Mouse (Mus musculus) ES-E14 (cell line): ENCODE data around the gene Fam240a. TPM values are rescaled to one million over a fixed set of nuclear protein-coding genes. Genes with fewer than 3 reads are reported as not detected.

Source experiments
- DNase-seq: peaks from one replicate; pipeline ENCODE4 v3.0.0-alpha.2; 2013; ENCODE audit warnings: low read depth, low spot score
- H3K27ac ChIP-seq: 2 replicates; pipeline ENCODE4 v1.5.1; 2012; ENCODE audit warnings: low read depth, mild to moderate bottlenecking, low read length, moderate library complexity, mixed read lengths; ENCODE audit not compliant: poor library complexity, insufficient read depth, severe bottlenecking
- H3K36me3 ChIP-seq: 2 replicates; pipeline ENCODE4 v1.6.1; 2012; ENCODE audit warnings: mild to moderate bottlenecking, low read length, moderate library complexity, mixed read lengths; ENCODE audit not compliant: control insufficient read depth, poor library complexity, insufficient read depth, severe bottlenecking
- H3K4me1 ChIP-seq, 2 experiments: fragments of 150-350 bp in 1 of 2; sonication (generic) in 1 of 2; 2 replicates each; pipeline ENCODE4 v1.6.1; 2012; ENCODE audit warnings: low read length in 2 of 2, mild to moderate bottlenecking in 1 of 2, mixed read lengths in 1 of 2; ENCODE audit not compliant: control insufficient read depth in 2 of 2, insufficient read depth in 2 of 2, poor library complexity in 1 of 2
- H3K4me3 ChIP-seq, 2 experiments: fragments of 150-350 bp in 1 of 2; sonication (generic) in 1 of 2; 2 replicates each; pipeline ENCODE4 v1.5.1; 2012; ENCODE audit warnings: low read length in 2 of 2, low read depth in 1 of 2, mild to moderate bottlenecking in 1 of 2, mixed read lengths in 1 of 2; ENCODE audit not compliant: insufficient read depth in 1 of 2, poor library complexity in 1 of 2, severe bottlenecking in 1 of 2
- H3K9ac ChIP-seq: 2 replicates; pipeline ENCODE4 v1.6.1; 2012; ENCODE audit warnings: low read depth, mild to moderate bottlenecking, low read length, mixed read lengths; ENCODE audit not compliant: poor library complexity, insufficient read depth, severe bottlenecking
- H3K9me3 ChIP-seq: fragments of 150-350 bp; sonication (generic); 2 replicates; pipeline ENCODE4 v1.6.1; 2012; ENCODE audit warnings: low read depth, mild to moderate bottlenecking, low read length; ENCODE audit not compliant: control insufficient read depth, insufficient read depth
- CHD2 ChIP-seq: IDR thresholded peaks from 2 replicates; pipeline ENCODE4 v1.6.1; 2014; ENCODE audit warnings: mild to moderate bottlenecking, low read depth, low read length, inconsistent platforms
- HCFC1 ChIP-seq: IDR thresholded peaks from 2 replicates; pipeline ENCODE4 v1.6.1; 2012; ENCODE audit warnings: low read length, inconsistent platforms, borderline replicate concordance; ENCODE audit not compliant: insufficient read depth
- MAFK ChIP-seq: IDR thresholded peaks from 2 replicates; pipeline ENCODE4 v1.6.1; 2014; ENCODE audit warnings: mild to moderate bottlenecking, low read depth, low read length, inconsistent platforms; ENCODE audit not compliant: insufficient read depth
- ZC3H11A ChIP-seq: IDR thresholded peaks from 2 replicates; pipeline ENCODE4 v1.6.1; 2012; ENCODE audit warnings: low read depth, mild to moderate bottlenecking, inconsistent platforms, low read length, borderline replicate concordance
- ZNF384 ChIP-seq: IDR thresholded peaks from 2 replicates; pipeline ENCODE4 v1.6.1; 2012; ENCODE audit warnings: low read depth, low read length, inconsistent platforms
- in situ Hi-C, 2 experiments: fragments of 600-800 bp; cut with MboI; formaldehyde crosslinking; loops; one replicate each; pipeline ENCODE4 v1.15.1; 2025; ENCODE audit warnings: low sequenced_read_pairs in 2 of 2, inconsistent platforms in 1 of 2; ENCODE audit not compliant: unreplicated experiment in 2 of 2
- total RNA-seq: library from RNA; depleted of rRNA; stranded (reverse); fragments of 300-350 nt; gene quantifications from 2 replicates; pipeline ENCODE4 v1.2.3, GENCODE M21; 2012

The Fam240a gene
- total RNA-seq, 1 experiment = 1.0 TPM

- H3K36me3 ChIP-seq = peaks cover 4% of the 10 kb centered on the region; the same call in 1 of the 2 replicates
- in situ Hi-C loops = no loop called here
- TF ChIP-seq ZNF384 = no peak
- no peak for TF ChIP-seq ZC3H11A
- TF ChIP-seq MAFK = no peak
- no peak for TF ChIP-seq CHD2
- no peak for TF ChIP-seq HCFC1
- H3K9me3 ChIP-seq = no peaks in the 10 kb centered on the region
- no peak overlapping the region for H3K27ac ChIP-seq
- peak overlapping the region; percentile 63 to 76 for H3K4me3 ChIP-seq
- H3K9ac ChIP-seq = peak overlapping the region; percentile 42; the same call in 1 of the 2 replicates
- DNase-seq = no peak
- peaks cover 0 to 18% of the 10 kb centered on the region in 2 experiments; a peak in 3 of 4 replicates for H3K4me1 ChIP-seq
These were observed 35.9 kb downstream of the Fam240a start for GRCm38 (mm10) chr9:110880772-110881171.

GRCm38 (mm10) chr9:110879998-110880561 lies 36.6 kb downstream of the Fam240a start, which contains the start of gene Tmie:
Gene Tmie, minus strand, starts transcription at chr9:110880113.
- H3K27ac ChIP-seq = no peak within 1 kb of the TSS
- peaks cover 4% of the 10 kb centered on the region; the same call in 1 of the 2 replicates for H3K36me3 ChIP-seq
- H3K9ac ChIP-seq = peak within 1 kb of the TSS; percentile 42
- TF ChIP-seq ZC3H11A = no peak
- TF ChIP-seq MAFK = no peak
- no peak for TF ChIP-seq CHD2
- no peak for TF ChIP-seq ZNF384
- TF ChIP-seq HCFC1 = no peak
- H3K4me1 ChIP-seq = peaks cover 0 to 23% of the 10 kb centered on the region in 2 experiments; a peak in 3 of 4 replicates
- peak within 1 kb of the TSS; percentile 63 to 76 for H3K4me3 ChIP-seq
- no peak for DNase-seq
- H3K9me3 ChIP-seq = no peaks in the 10 kb centered on the region
- in situ Hi-C loops = loop anchor here in 1 of 2 experiments (10.0 kb wide), 1 partner anchor 165 kb away; no protein-coding TSS in a partner anchor

GRCm38 (mm10) chr9:110879191-110879920 lies 37.3 kb downstream of the Fam240a start, which contains the start of gene Als2cl:
Gene Als2cl, plus strand, starts transcription at chr9:110879870.
- no peak for DNase-seq
- Histone ChIP-seq H3K9ac (peak within 1 kb of the TSS; percentile 42), H3K27ac (no peak within 1 kb of the TSS), H3K4me1 (peaks cover 0 to 26% of the 10 kb centered on the region in 2 experiments; a peak in 3 of 4 replicates), H3K4me3 (peak within 1 kb of the TSS; percentile 63 to 76), H3K9me3 (no peaks in the 10 kb centered on the region), H3K36me3 (no peaks in the 10 kb centered on the region; the same call in 1 of the 2 replicates)
- in situ Hi-C loops = loop anchor here in 1 of 2 experiments (10.0 kb wide), 1 partner anchor 165 kb away; no protein-coding TSS in a partner anchor
- TF ChIP-seq ZNF384 (no peak), ZC3H11A (no peak), HCFC1 (no peak), CHD2 (no peak), MAFK (no peak)

GRCm38 (mm10) chr9:110877888-110878287 lies 38.8 kb downstream of the Fam240a start:
- no peaks in the 10 kb centered on the region for H3K9me3 ChIP-seq
- TF ChIP-seq MAFK (no peak), ZNF384 (no peak), HCFC1 (no peak), CHD2 (no peak), ZC3H11A (no peak)
- in situ Hi-C loops = loop anchor here in 1 of 2 experiments (10.0 kb wide), 1 partner anchor 163 kb away; no protein-coding TSS in a partner anchor
- no peaks in the 10 kb centered on the region for H3K36me3 ChIP-seq
- H3K9ac ChIP-seq = no peak overlapping the region
- no peak overlapping the region for H3K27ac ChIP-seq
- peaks cover 0 to 31% of the 10 kb centered on the region in 2 experiments; a peak in 3 of 4 replicates for H3K4me1 ChIP-seq
- no peak for DNase-seq
- H3K4me3 ChIP-seq = no peak overlapping the region
